Mouse (Mus musculus) cortical plate, adult 2 months (tissue): ENCODE measurements around the gene Ptpn12.

Source experiments
- CTCF ChIP-seq: fragments of 200-500 bp; IDR thresholded peaks from 2 replicates; pipeline ENCODE4 v1.5.1; 2011; ENCODE audit warnings: mild to moderate bottlenecking, control low read depth, low read length; ENCODE audit not compliant: insufficient read depth; ENCODE audit errors: extremely low read depth
- POLR2A ChIP-seq: fragments of 200-500 bp; IDR thresholded peaks from 2 replicates; pipeline ENCODE4 v1.6.1; 2011; ENCODE audit warnings: mild to moderate bottlenecking, low read length, control low read depth; ENCODE audit not compliant: insufficient read depth; ENCODE audit errors: extremely low read depth

DNA sequence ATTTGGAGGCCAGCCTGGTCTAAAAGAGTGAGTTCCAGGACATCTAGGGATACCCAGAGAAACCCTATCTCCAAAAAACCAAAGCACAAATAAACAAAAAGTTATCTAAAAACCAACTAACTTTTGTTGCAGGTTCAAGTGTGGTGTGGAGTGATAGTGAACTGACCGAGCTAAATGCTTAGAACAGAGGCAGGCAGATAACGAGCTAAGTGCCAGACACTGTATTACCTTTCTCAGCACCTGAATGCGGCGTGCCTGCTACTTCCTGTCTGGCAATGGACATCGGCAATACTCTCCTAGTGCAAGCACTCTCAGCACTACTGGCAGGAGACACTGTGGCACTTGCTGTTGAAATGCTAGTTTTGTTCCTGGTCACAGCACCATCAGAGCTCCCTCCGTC is 58.2 kb downstream of the Ptpn12 start:
- TF ChIP-seq CTCF: no peak
- no peak for TF ChIP-seq POLR2A
